Mouse (Mus musculus): ENCODE measurements around the gene Cux1.

GRCm38 (mm10) chr5:136489450-136489849, 77.8 kb downstream of the Cux1 start:
- TF ChIP-seq CTCF (conservative IDR thresholded peaks at IDR 0.05; ENCODE audit: insufficient read depth, insufficient read length, low read depth, low read length) (no peak), POLR2A (IDR thresholded peaks at IDR 0.05; ENCODE audit: low read depth, low read length) (no peak)
